Mouse (Mus musculus) adrenal gland, postnatal 10 days (tissue): ENCODE results near the gene 1700025G04Rik. TPM values are rescaled to one million over a fixed set of nuclear protein-coding genes. Genes with fewer than 3 reads are reported as not detected.
A peak's percentile ranks its signal among the peaks of the same experiment; 100 is the strongest.

Experiments used
- DNase-seq: peaks from one replicate; pipeline ENCODE4 v3.0.0; 2021; ENCODE audit warnings: mixed read lengths
- long read RNA-seq, 2 experiments: library from polyadenylated mRNA; stranded (forward); transcript quantifications; one replicate each; pipeline ENCODE4 v2.0.0; 2021
- total RNA-seq, 2 experiments: library from RNA; stranded (reverse); gene quantifications; 2 replicates each; pipeline ENCODE4 v1.2.3; 2021

1700025G04Rik gene
- total RNA-seq, result 10 to 100 TPM; 58.3 to 68.1 TPM
- long read RNA-seq, experiment 1, full-length matches to known transcripts, result 42 of 73 reads
- long read RNA-seq, experiment 1, partial matches to known transcripts, result 5 of 73 reads
- long read RNA-seq, experiment 1, other reads (novel, unspliced or antisense), result 26 of 73 reads
- long read RNA-seq, experiment 2, full-length matches to known transcripts, result 19 of 22 reads
- long read RNA-seq, experiment 2, partial matches to known transcripts, result 0 of 22 reads
- long read RNA-seq, experiment 2, other reads (novel, unspliced or antisense), result 3 of 22 reads

- peak; percentile 94 for DNase-seq
Measured at GRCm38 (mm10) chr1:152090018-152090553, at the start of gene 1700025G04Rik. TSS of gene 1700025G04Rik (minus strand) at chr1:152090125.

GRCm38 (mm10) chr1:152139496-152139895 lies 49.6 kb upstream of the 1700025G04Rik start:
- peak; percentile 35 for DNase-seq

GRCm38 (mm10) chr1:152130029-152130727 lies 40.3 kb upstream of the 1700025G04Rik start:
- peak; percentile 80 for DNase-seq

GRCm38 (mm10) chr1:152125451-152125850 lies 35.5 kb upstream of the 1700025G04Rik start:
- DNase-seq, result no peak

- no peak for DNase-seq
Measured at GRCm38 (mm10) chr1:152110123-152110522, 20.2 kb upstream of the 1700025G04Rik start.

- DNase-seq, result no peak
Measured at GRCm38 (mm10) chr1:152106136-152106535, 16.2 kb upstream of the 1700025G04Rik start.

- no peak for DNase-seq
Measured at GRCm38 (mm10) chr1:152105246-152105645, 15.3 kb upstream of the 1700025G04Rik start.

- DNase-seq, result no peak
Measured at GRCm38 (mm10) chr1:152101746-152102145, 11.8 kb upstream of the 1700025G04Rik start.

- DNase-seq, result no peak
Measured at GRCm38 (mm10) chr1:152096045-152096444, 6.1 kb upstream of the 1700025G04Rik start.

- peak; percentile 59 for DNase-seq
Measured at GRCm38 (mm10) chr1:152090564-152091545, 930 bp upstream of the 1700025G04Rik start.

GRCm38 (mm10) chr1:152089526-152089925 lies 399 bp downstream of the 1700025G04Rik start:
- peak; percentile 60 for DNase-seq

GRCm38 (mm10) chr1:152088791-152089401 lies 1.0 kb downstream of the 1700025G04Rik start:
- peak; percentile 59 for DNase-seq

- no peak for DNase-seq
Measured at GRCm38 (mm10) chr1:152088030-152088429, 1.9 kb downstream of the 1700025G04Rik start.

GRCm38 (mm10) chr1:152086951-152087350 lies 3.0 kb downstream of the 1700025G04Rik start:
- DNase-seq, result no peak

GRCm38 (mm10) chr1:152085561-152085960 lies 4.4 kb downstream of the 1700025G04Rik start:
- DNase-seq, result no peak

- peak; percentile 45 for DNase-seq
Measured at GRCm38 (mm10) chr1:152084638-152085345, 5.1 kb downstream of the 1700025G04Rik start.

GRCm38 (mm10) chr1:152081954-152082711 lies 7.8 kb downstream of the 1700025G04Rik start:
- DNase-seq, result no peak

- no peak for DNase-seq
Measured at GRCm38 (mm10) chr1:152081121-152081520, 8.8 kb downstream of the 1700025G04Rik start.

- DNase-seq, result no peak
Measured at GRCm38 (mm10) chr1:152080244-152080643, 9.7 kb downstream of the 1700025G04Rik start.

GRCm38 (mm10) chr1:152077171-152077715 lies 12.7 kb downstream of the 1700025G04Rik start:
- no peak for DNase-seq
